Mouse (Mus musculus) MEL (cell line): ENCODE measurements around the gene Olfr78. TPM values are rescaled to one million over a fixed set of nuclear protein-coding genes. Genes with fewer than 3 reads are reported as not detected.

Experiments
- DNase-seq: peaks from one replicate; pipeline ENCODE4 v3.0.0; 2011; ENCODE audit warnings: low read depth, low spot score
- H3K27ac ChIP-seq: 2 replicates; pipeline ENCODE4 v1.5.1; 2012; ENCODE audit warnings: low read depth, mild to moderate bottlenecking, control low read depth, low read length, moderate library complexity; ENCODE audit not compliant: control insufficient read depth
- H3K27me3 ChIP-seq, 2 experiments: fragments of 150-350 bp in 1 of 2; sonication (generic) in 1 of 2; 2 replicates each; pipeline ENCODE4 v1.6.1; 2012; ENCODE audit warnings: low read length in 2 of 2, mild to moderate bottlenecking in 2 of 2, improper control_type of control experiment in 1 of 2, moderate library complexity in 1 of 2; ENCODE audit not compliant: insufficient read depth in 2 of 2, control insufficient read depth in 1 of 2
- H3K36me3 ChIP-seq, 2 experiments: 2 replicates each; pipeline ENCODE4 v1.6.1; 2012 to 2014; ENCODE audit warnings: low read length in 2 of 2, improper control_type of control experiment in 1 of 2, inconsistent platforms in 1 of 2, mild to moderate bottlenecking in 1 of 2; ENCODE audit not compliant: insufficient read depth in 2 of 2, control insufficient read depth in 1 of 2
- H3K4me1 ChIP-seq, 2 experiments: fragments of 150-350 bp in 1 of 2; sonication (generic) in 1 of 2; 2 replicates each; pipeline ENCODE4 v1.6.1; 2012; ENCODE audit warnings: low read length in 2 of 2, improper control_type of control experiment in 1 of 2, mild to moderate bottlenecking in 1 of 2; ENCODE audit not compliant: insufficient read depth in 2 of 2, control insufficient read depth in 1 of 2
- H3K4me3 ChIP-seq, 2 experiments: fragments of 150-350 bp in 1 of 2; sonication (generic) in 1 of 2; 2 replicates each; pipeline ENCODE4 v1.5.1; 2012; ENCODE audit warnings: low read depth in 2 of 2, low read length in 2 of 2, mild to moderate bottlenecking in 2 of 2, moderate library complexity in 2 of 2, control low read depth in 1 of 2, improper control_type of control experiment in 1 of 2; ENCODE audit not compliant: control insufficient read depth in 1 of 2, insufficient read depth in 1 of 2
- H3K79me2 ChIP-seq: 2 replicates; pipeline ENCODE4 v1.6.1; 2012; ENCODE audit warnings: mild to moderate bottlenecking, low read length, moderate library complexity; ENCODE audit not compliant: control insufficient read depth, poor library complexity, insufficient read depth
- H3K9ac ChIP-seq: 2 replicates; pipeline ENCODE4 v1.6.1; 2012; ENCODE audit warnings: low read depth, mild to moderate bottlenecking, control low read depth, low read length, moderate library complexity; ENCODE audit not compliant: control insufficient read depth, poor library complexity, severe bottlenecking
- H3K9me3 ChIP-seq: fragments of 150-350 bp; sonication (generic); replicated peaks from 2 replicates; pipeline ENCODE4 v1.6.1; 2012; ENCODE audit warnings: mild to moderate bottlenecking, low read length, improper control_type of control experiment, moderate library complexity; ENCODE audit not compliant: insufficient read depth
- CTCF ChIP-seq, 3 experiments: IDR thresholded peaks in 2 of 3; conservative IDR thresholded peaks in 1 of 3; 2 replicates each; pipeline ENCODE4 v1.5.1; 2011 to 2012; ENCODE audit warnings: low read length in 3 of 3, low read depth in 2 of 3, mild to moderate bottlenecking in 2 of 3, improper control_type of control experiment in 1 of 3, inconsistent platforms in 1 of 3, mixed read lengths in 1 of 3, moderate library complexity in 1 of 3; ENCODE audit not compliant: control insufficient read depth in 1 of 3, insufficient read depth in 1 of 3, poor library complexity in 1 of 3, severe bottlenecking in 1 of 3
- ELF1 ChIP-seq: IDR thresholded peaks from 2 replicates; pipeline ENCODE4 v1.6.1; 2014; ENCODE audit warnings: low read depth, mild to moderate bottlenecking, inconsistent platforms, low read length, improper control_type of control experiment, moderate library complexity
- ETS1 ChIP-seq: IDR thresholded peaks from 2 replicates; pipeline ENCODE4 v1.6.1; 2012; ENCODE audit warnings: low read depth, mild to moderate bottlenecking, inconsistent platforms, low read length, improper control_type of control experiment, moderate library complexity
- HCFC1 ChIP-seq: IDR thresholded peaks from 2 replicates; pipeline ENCODE4 v1.6.1; 2012; ENCODE audit warnings: low read depth, mild to moderate bottlenecking, inconsistent platforms, low read length, improper control_type of control experiment, moderate library complexity
- KAT2A ChIP-seq: conservative IDR thresholded peaks from 2 replicates; pipeline ENCODE4 v1.6.1; 2012; ENCODE audit warnings: low read depth, low read length, improper control_type of control experiment, inconsistent platforms
- MAFK ChIP-seq: IDR thresholded peaks from 2 replicates; pipeline ENCODE4 v1.6.1; 2011; ENCODE audit warnings: low read depth, mild to moderate bottlenecking, low read length, improper control_type of control experiment, borderline replicate concordance
- MAX ChIP-seq: IDR thresholded peaks from 2 replicates; pipeline ENCODE4 v1.6.1; 2011; ENCODE audit warnings: low read length, improper control_type of control experiment
- MAZ ChIP-seq: IDR thresholded peaks from 2 replicates; pipeline ENCODE4 v1.6.1; 2012; ENCODE audit warnings: low read depth, mild to moderate bottlenecking, inconsistent platforms, low read length, improper control_type of control experiment
- MYB ChIP-seq: IDR thresholded peaks from 2 replicates; pipeline ENCODE4 v1.6.1; 2011; ENCODE audit warnings: mild to moderate bottlenecking, low read depth, low read length, improper control_type of control experiment
- MYC ChIP-seq: IDR thresholded peaks from 2 replicates; pipeline ENCODE4 v1.6.1; 2011; ENCODE audit warnings: low read depth, mild to moderate bottlenecking, low read length, improper control_type of control experiment, moderate library complexity
- POLR2A ChIP-seq, 2 experiments: IDR thresholded peaks; 2 replicates each; pipeline ENCODE4 v1.6.1; 2011 to 2012; ENCODE audit warnings: low read length in 2 of 2, mild to moderate bottlenecking in 2 of 2, control low read depth in 1 of 2, improper control_type of control experiment in 1 of 2, low read depth in 1 of 2, moderate library complexity in 1 of 2; ENCODE audit not compliant: control insufficient read depth in 1 of 2, insufficient read depth in 1 of 2, poor library complexity in 1 of 2
- SMC3 ChIP-seq: IDR thresholded peaks from 2 replicates; pipeline ENCODE4 v1.6.1; 2011; ENCODE audit warnings: low read depth, low read length, improper control_type of control experiment
- UBTF ChIP-seq: IDR thresholded peaks from 2 replicates; pipeline ENCODE4 v1.6.1; 2012; ENCODE audit warnings: low read depth, mild to moderate bottlenecking, inconsistent platforms, low read length, improper control_type of control experiment, moderate library complexity, borderline replicate concordance; ENCODE audit not compliant: insufficient read depth
- polyA plus RNA-seq, 2 experiments: library from polyadenylated mRNA; stranded (reverse) in 1 of 2; unstranded in 1 of 2; fragments of >175 nt in 1 of 2; fragments of >200 nt in 1 of 2; gene quantifications; 2 replicates each; pipeline versions ENCODE4 v1.2.1 to v1.2.4; 2012; ENCODE audit warnings: low replicate concordance in 2 of 2, low read depth in 1 of 2; ENCODE audit not compliant: insufficient read length in 2 of 2, insufficient read depth in 1 of 2, missing spikeins in 1 of 2
- total RNA-seq: library from RNA; depleted of rRNA; stranded (reverse); fragments of 300-350 nt; gene quantifications from 2 replicates; pipeline ENCODE4 v1.2.3, GENCODE M21; 2012

Olfr78 gene
- total and polyA plus RNA-seq, 3 experiments = not detected

DNA sequence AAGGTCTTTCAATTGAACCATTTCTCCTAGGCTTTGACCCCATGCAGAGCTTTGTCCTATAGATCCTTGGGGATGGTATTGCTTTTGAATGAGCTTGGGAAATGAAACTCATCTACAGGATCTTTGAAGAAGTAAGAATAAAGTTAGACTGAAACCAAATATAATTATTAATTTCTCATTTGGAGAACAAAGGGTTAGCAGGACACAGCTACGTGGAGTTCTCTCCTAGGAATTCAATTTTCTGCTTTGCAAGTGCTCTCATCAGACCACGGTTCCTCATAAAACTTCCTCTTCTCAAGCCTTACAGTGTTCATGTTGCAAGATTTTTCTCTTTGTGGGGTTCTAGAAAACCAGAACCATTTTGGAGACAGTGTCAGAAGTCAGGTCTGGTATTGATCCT is 11.7 kb upstream of the Olfr78 start, which contains the start of gene Olfr561:
TSS of gene Olfr561 (plus strand) at position 301 of the 400 bp plus-strand sequence.
- Histone ChIP-seq H3K27me3 (no peaks in the 10 kb centered on the region), H3K27ac (no peak within 1 kb of the TSS), H3K4me3 (no peak within 1 kb of the TSS), H3K9ac (no peak within 1 kb of the TSS), H3K79me2 (no peaks in the 10 kb centered on the region), H3K36me3 (no peaks in the 10 kb centered on the region), H3K4me1 (no peaks in the 10 kb centered on the region), H3K9me3 (no peaks in the 10 kb centered on the region)
- no peak for DNase-seq
- TF ChIP-seq HCFC1 (no peak), ELF1 (no peak), UBTF (no peak)

GRCm38 (mm10) chr7:102752086-102752485 is 7.2 kb downstream of the Olfr78 start:
- Histone ChIP-seq H3K27me3 (no peaks in the 10 kb centered on the region), H3K9me3 (no peaks in the 10 kb centered on the region), H3K27ac (no peak overlapping the region), H3K4me1 (no peaks in the 10 kb centered on the region), H3K79me2 (no peaks in the 10 kb centered on the region), H3K9ac (no peak overlapping the region), H3K4me3 (no peak overlapping the region), H3K36me3 (no peaks in the 10 kb centered on the region)
- DNase-seq = peak; percentile 3
- peak in 1 of 3 experiments; percentile 16; a peak in 1 of 6 replicates for TF ChIP-seq CTCF (IDR thresholded peaks at IDR 0.05 in 2 of 3, conservative IDR thresholded peaks at IDR 0.05 in 1 of 3; ENCODE audit: control insufficient read depth in 1 of 3, insufficient read depth in 1 of 3, low read depth in 2 of 3, low read length in 3 of 3, poor library complexity in 1 of 3, severe bottlenecking in 1 of 3)
- no peak for TF ChIP-seq KAT2A
- no peak for TF ChIP-seq MYC

GRCm38 (mm10) chr7:102737705-102738104 is 21.6 kb downstream of the Olfr78 start:
- no peaks in the 10 kb centered on the region for H3K4me1 ChIP-seq
- no peak overlapping the region for H3K27ac ChIP-seq
- H3K36me3 ChIP-seq = no peaks in the 10 kb centered on the region
- H3K4me3 ChIP-seq = no peak overlapping the region
- no peaks in the 10 kb centered on the region for H3K9me3 ChIP-seq
- H3K27me3 ChIP-seq = no peaks in the 10 kb centered on the region
- no peak for DNase-seq
- no peak overlapping the region for H3K9ac ChIP-seq
- TF ChIP-seq MYB (no peak), MAZ (no peak), ETS1 (no peak), MAFK (no peak), POLR2A (IDR thresholded peaks at IDR 0.05; ENCODE audit: control insufficient read depth in 1 of 2, insufficient read depth in 1 of 2, low read depth in 1 of 2, low read length in 2 of 2, poor library complexity in 1 of 2) (no peak), KAT2A (no peak), SMC3 (no peak), MAX (no peak)
- TF ChIP-seq, all 39 proteins: peak for 0
- H3K79me2 ChIP-seq = no peaks in the 10 kb centered on the region
